Comparison of ENCODE assay signal across 9 mouse cellular contexts in genomic region chr1:191181469-191182259, GRCm38 (mm10). TPM values are rescaled to one million over a fixed set of nuclear protein-coding genes. Genes with fewer than 3 reads are reported as not detected.
A peak's percentile ranks its signal among the peaks of the same experiment; 100 is the strongest.
DNase-seq lines count a peak whose midpoint lies in the region; ATAC-seq and TF ChIP-seq lines count a peak whose summit lies in the region.
"Had no signal": no experiment of that assay in that cellular context is flagged by ENCODE, and none has a peak within 500 bp of the region (broad histone marks: within the 10 kb centered on the region; RNA-seq: fewer than 3 reads in every experiment).

No protein-coding gene starts in this region.

- TF ChIP-seq CTCF in lung, embryonic 14.5 days (IDR thresholded peaks at IDR 0.05; ENCODE audit: low read depth), result no peak
- no peak for TF ChIP-seq CTCF in small intestine, adult 2 months (IDR thresholded peaks at IDR 0.05; ENCODE audit: extremely low read depth, insufficient read length, insufficient replicate concordance, low read depth, low read length)

- peaks cover 29% of the 10 kb centered on the region for H3K4me1 ChIP-seq in lung, embryonic 14.5 days (ENCODE audit: insufficient read depth)
- peaks cover 23% of the 10 kb centered on the region for H3K4me1 ChIP-seq in forebrain, embryonic 14.5 days (ENCODE audit: control insufficient read depth, insufficient read depth, low read length)
- peaks cover 48% of the 10 kb centered on the region for H3K4me1 ChIP-seq in liver, embryonic 12.5 days
- peaks cover 40% of the 10 kb centered on the region for H3K4me1 ChIP-seq in small intestine, adult 2 months (ENCODE audit: control insufficient read depth, insufficient read depth, insufficient read length, low read length)

- H3K9me3 ChIP-seq in lung, embryonic 14.5 days (ENCODE audit: low read depth, low read length), result no peaks in the 10 kb centered on the region
- H3K9me3 ChIP-seq in forebrain, embryonic 14.5 days (replicated peaks; ENCODE audit: control insufficient read depth, low read length), result no peaks in the 10 kb centered on the region
- no peaks in the 10 kb centered on the region for H3K9me3 ChIP-seq in liver, embryonic 12.5 days (replicated peaks)

- no peak for ATAC-seq in lung, embryonic 14.5 days (ENCODE audit: insufficient read depth)
- no peak for ATAC-seq in forebrain, embryonic 14.5 days
- no peak for ATAC-seq in liver, embryonic 12.5 days

- TF ChIP-seq POLR2A in small intestine, adult 2 months (IDR thresholded peaks at IDR 0.05; ENCODE audit: low read depth, low read length), result no peak

- no peak overlapping the region for H3K9ac ChIP-seq in lung, embryonic 14.5 days
- no peak overlapping the region for H3K9ac ChIP-seq in forebrain, embryonic 14.5 days (ENCODE audit: low read length)
- H3K9ac ChIP-seq in liver, embryonic 12.5 days, result no peak overlapping the region; the same call in 1 of the 2 replicates

- 45% methylated on average over 12 of the region's 12 CpGs for WGBS in lung, embryonic 14.5 days
- 44% methylated on average over 12 of the region's 12 CpGs for WGBS in forebrain, embryonic 14.5 days
- WGBS in liver, embryonic 12.5 days (ENCODE audit: insufficient replicate concordance), result 30% methylated on average over 12 of the region's 12 CpGs
- 54% methylated on average over 12 of the region's 12 CpGs for WGBS in small intestine, adult 2 months

- peaks cover 41% of the 10 kb centered on the region for H3K27me3 ChIP-seq in lung, embryonic 14.5 days (ENCODE audit: insufficient read depth, low read length)
- peaks cover 59% of the 10 kb centered on the region for H3K27me3 ChIP-seq in forebrain, embryonic 14.5 days (replicated peaks; ENCODE audit: control insufficient read depth, insufficient read depth, low read length)
- peaks cover 99% of the 10 kb centered on the region for H3K27me3 ChIP-seq in liver, embryonic 12.5 days (replicated peaks)
- peaks cover 3% of the 10 kb centered on the region; the same call in 1 of the 2 replicates for H3K27me3 ChIP-seq in small intestine, adult 2 months (ENCODE audit: control insufficient read depth, insufficient read depth, low read length)

- no peak for DNase-seq in lung, embryonic 14.5 days
- no peak for DNase-seq in lung, postnatal 10 days
- DNase-seq in forebrain, embryonic 14.5 days (ENCODE audit: low spot score), result no peak
- no peak for DNase-seq in frontal cortex, postnatal 25 days (ENCODE audit: low spot score in 2 of 2)
- DNase-seq in layer of hippocampus, adult 18-20 months (ENCODE audit: low spot score in 2 of 2), result no peak
- no peak for DNase-seq in ovary, postnatal 14 days (ENCODE audit: low spot score)
- DNase-seq: thymus, postnatal 4 days had no signal

- peak overlapping the region; percentile 99 for H3K4me2 ChIP-seq in lung, embryonic 14.5 days
- peak overlapping the region; percentile 94 for H3K4me2 ChIP-seq in forebrain, embryonic 14.5 days (ENCODE audit: low read length)
- H3K4me2 ChIP-seq in liver, embryonic 12.5 days, result peak overlapping the region; percentile 81

- no peaks in the 10 kb centered on the region for H3K36me3 ChIP-seq in lung, embryonic 14.5 days (ENCODE audit: insufficient read depth)
- no peaks in the 10 kb centered on the region for H3K36me3 ChIP-seq in forebrain, embryonic 14.5 days (ENCODE audit: control insufficient read depth, insufficient read depth, low read length)
- H3K36me3 ChIP-seq in liver, embryonic 12.5 days, result no peaks in the 10 kb centered on the region
- no peaks in the 10 kb centered on the region for H3K36me3 ChIP-seq in small intestine, adult 2 months (ENCODE audit: control insufficient read depth, insufficient read depth, low read length)

- peak overlapping the region; percentile 60 for H3K4me3 ChIP-seq in lung, embryonic 14.5 days (ENCODE audit: low read depth, low read length)
- no peak overlapping the region for H3K4me3 ChIP-seq in forebrain, embryonic 14.5 days (ENCODE audit: low read depth, low read length)
- H3K4me3 ChIP-seq in liver, embryonic 12.5 days, result peak overlapping the region; percentile 53
- peak overlapping the region; percentile 81 for H3K4me3 ChIP-seq in small intestine, adult 2 months (ENCODE audit: low read depth, low read length)

- no peak overlapping the region for H3K27ac ChIP-seq in lung, embryonic 14.5 days (ENCODE audit: low read depth)
- H3K27ac ChIP-seq in forebrain, embryonic 14.5 days (ENCODE audit: low read depth, low read length), result no peak overlapping the region
- no peak overlapping the region for H3K27ac ChIP-seq in liver, embryonic 12.5 days
- H3K27ac ChIP-seq in small intestine, adult 2 months (ENCODE audit: insufficient read depth, low read depth, low read length), result no peak overlapping the region

RNA-seq across cellular contexts. Expression of gene Fam71a, which starts 17.0 kb away (rescaled TPM):
- not detected in 2 replicates for polyA plus RNA-seq in lung, embryonic 14.5 days (2014; fragmentation: Nextera tagmentation; extraction: Ambion mirVana)
- not detected in 2 replicates for polyA plus RNA-seq in forebrain, embryonic 14.5 days (2014; fragmentation: Nextera tagmentation; extraction: Ambion mirVana)
- polyA plus RNA-seq in liver, embryonic 12.5 days (2016; fragmentation: Nextera tagmentation; extraction: Ambion mirVana), result not detected in 2 replicates
- not detected in 2 replicates for polyA plus RNA-seq in small intestine, adult 2 months (2012; rRNA removed)
- total RNA-seq in layer of hippocampus, adult 18-20 months (2021), result not detected

RNA-seq across cellular contexts. Expression of gene Atf3, which starts 36.2 kb away (rescaled TPM):
- polyA plus RNA-seq in lung, embryonic 14.5 days (2014; fragmentation: Nextera tagmentation; extraction: Ambion mirVana), result 3.7 and 4.5 TPM in 2 replicates
- polyA plus RNA-seq in forebrain, embryonic 14.5 days (2014; fragmentation: Nextera tagmentation; extraction: Ambion mirVana), result 0.98 and 1.5 TPM in 2 replicates
- 2.3 and 2.4 TPM in 2 replicates for polyA plus RNA-seq in liver, embryonic 12.5 days (2016; fragmentation: Nextera tagmentation; extraction: Ambion mirVana)
- 7.8 and 41.0 TPM in 2 replicates for polyA plus RNA-seq in small intestine, adult 2 months (2012; rRNA removed)
- total RNA-seq in layer of hippocampus, adult 18-20 months (2021), result 1 to 10 TPM; 1.6 to 1.7 TPM
